Mouse (Mus musculus) cerebellum, adult 2 months (tissue): ENCODE results near the gene Snd1.
"Not testable (repeated sequence)": the region's sequence is repeated elsewhere in the genome, so short reads cannot be mapped to it uniquely, and the experiment has no call there.

Experiments
- CTCF ChIP-seq: fragments of 200-500 bp; IDR thresholded peaks from 2 replicates; pipeline ENCODE4 v1.5.1; 2011; ENCODE audit warnings: low read depth, mild to moderate bottlenecking, control low read depth, low read length, moderate library complexity, borderline replicate concordance; ENCODE audit not compliant: insufficient read depth
- POLR2A ChIP-seq: fragments of 200-500 bp; IDR thresholded peaks from 2 replicates; pipeline ENCODE4 v1.6.1; 2011; ENCODE audit warnings: low read length, control low read depth, borderline replicate concordance; ENCODE audit not compliant: insufficient read depth

GRCm38 (mm10) chr6:28929169-28929803 is 454.3 kb downstream of the Snd1 start:
- not testable (repeated sequence) for TF ChIP-seq POLR2A, CTCF
